Mouse (Mus musculus): Measurements from ENCODE around the gene Stk24.

GRCm38 (mm10) chr14:121311083-121311482, 68.7 kb downstream of the Stk24 start:
- TF ChIP-seq CTCF (IDR thresholded peaks at IDR 0.05 in 2 of 3, conservative IDR thresholded peaks at IDR 0.05 in 1 of 3; ENCODE audit: control insufficient read depth in 1 of 3, insufficient read depth in 1 of 3, low read depth in 2 of 3, low read length in 3 of 3, poor library complexity in 1 of 3, severe bottlenecking in 1 of 3), result no peak
- TF ChIP-seq ZNF384 (IDR thresholded peaks at IDR 0.05; ENCODE audit: low read depth, low read length), result no peak
